Mouse (Mus musculus) embryonic facial prominence, embryonic 14.5 days (tissue): ENCODE results near the gene Lat. TPM values are rescaled to one million over a fixed set of nuclear protein-coding genes. Genes with fewer than 3 reads are reported as not detected.
"Not testable (repeated sequence)": the region's sequence is repeated elsewhere in the genome, so short reads cannot be mapped to it uniquely, and the experiment has no call there.

ENCODE experiments used
- ATAC-seq: fragments of 200-750 bp; cut with Nextera tagmentation; 2 replicates; pipeline ENCODE4 v1.8.0; 2017; ENCODE audit warnings: low read depth, moderate number of reproducible peaks, moderate TSS enrichment
- DNase-seq: peaks from one replicate; pipeline ENCODE4 v3.0.0-alpha.2; 2015; ENCODE audit warnings: low spot score
- H3K27ac ChIP-seq: fragments of 300-500 bp; sonication (generic); replicated peaks from 2 replicates; pipeline ENCODE4 v1.5.1; 2014; ENCODE audit warnings: low read depth, mild to moderate bottlenecking, low read length, moderate library complexity
- H3K27me3 ChIP-seq: fragments of 300-500 bp; sonication (generic); replicated peaks from 2 replicates; pipeline ENCODE4 v1.6.1; 2014; ENCODE audit warnings: low read length; ENCODE audit not compliant: control insufficient read depth, insufficient read depth
- H3K36me3 ChIP-seq: fragments of 300-500 bp; sonication (generic); 2 replicates; pipeline ENCODE4 v1.6.1; 2014; ENCODE audit warnings: low read length, mixed read lengths; ENCODE audit not compliant: control insufficient read depth, insufficient read depth
- H3K4me1 ChIP-seq: fragments of 300-500 bp; sonication (generic); 2 replicates; pipeline ENCODE4 v1.6.1; 2014; ENCODE audit warnings: antibody characterized with exemption, low read length; ENCODE audit not compliant: control insufficient read depth, insufficient read depth
- H3K4me2 ChIP-seq: fragments of 300-500 bp; sonication (generic); 2 replicates; pipeline ENCODE4 v1.6.1; 2014; ENCODE audit warnings: low read depth, mild to moderate bottlenecking, low read length, moderate library complexity, mixed read lengths
- H3K4me3 ChIP-seq: fragments of 300-500 bp; sonication (generic); 2 replicates; pipeline ENCODE4 v1.5.1; 2014; ENCODE audit warnings: low read depth, mild to moderate bottlenecking, low read length
- H3K9ac ChIP-seq: fragments of 300-500 bp; sonication (generic); 2 replicates; pipeline ENCODE4 v1.6.1; 2014; ENCODE audit warnings: low read depth, mild to moderate bottlenecking, low read length, moderate library complexity, mixed read lengths
- H3K9me3 ChIP-seq: fragments of 300-500 bp; sonication (generic); 2 replicates; pipeline ENCODE4 v1.6.1; 2016; ENCODE audit warnings: low read length; ENCODE audit not compliant: control insufficient read depth
- WGBS: fragments of 180-500 bp; shearing (Covaris S2); extraction: QIAGEN DNeasy Blood & Tissue Kit; methylation state at CpG from one replicate; pipeline ENCODE4 v1.1.7; 2014; 5-methylcytosine and 5-hydroxymethylcytosine counted together
- polyA plus RNA-seq: library from polyadenylated mRNA; unstranded; fragments of >200 nt; fragmentation: Nextera tagmentation; extraction: Ambion mirVana; gene quantifications from 2 replicates; pipeline ENCODE4 v1.2.1, GENCODE M21; 2014

The Lat gene
- polyA plus RNA-seq, 1 experiment from 2014 or later, result 2.3 TPM

GRCm38 (mm10) chr7:126335556-126335955 is 33.8 kb downstream of the Lat start:
- H3K4me1 ChIP-seq, result no peaks in the 10 kb centered on the region
- ATAC-seq, result no peak
- H3K36me3 ChIP-seq, result no peaks in the 10 kb centered on the region
- no peak overlapping the region for H3K27ac ChIP-seq
- WGBS, result 77% methylated on average over 1 of the region's 1 CpGs
- no peaks in the 10 kb centered on the region for H3K27me3 ChIP-seq
- no peak for DNase-seq
- no peaks in the 10 kb centered on the region for H3K9me3 ChIP-seq
- H3K4me3 ChIP-seq, result no peak overlapping the region
- H3K9ac ChIP-seq, result no peak overlapping the region
- no peak overlapping the region for H3K4me2 ChIP-seq

GRCm38 (mm10) chr7:126332691-126333090 is 36.7 kb downstream of the Lat start:
- Histone ChIP-seq H3K9me3 (no peaks in the 10 kb centered on the region), H3K9ac (no peak overlapping the region), H3K27ac (no peak overlapping the region), H3K4me1 (no peaks in the 10 kb centered on the region), H3K4me3 (no peak overlapping the region), H3K4me2 (no peak overlapping the region), H3K36me3 (no peaks in the 10 kb centered on the region), H3K27me3 (no peaks in the 10 kb centered on the region)
- DNase-seq (no peak), ATAC-seq (no peak)
- WGBS, result 70% methylated on average over 3 of the region's 3 CpGs

- Histone ChIP-seq H3K4me2 (no peak overlapping the region), H3K9ac (no peak overlapping the region), H3K9me3 (no peaks in the 10 kb centered on the region), H3K27ac (no peak overlapping the region), H3K4me3 (no peak overlapping the region), H3K4me1 (no peaks in the 10 kb centered on the region), H3K27me3 (no peaks in the 10 kb centered on the region), H3K36me3 (no peaks in the 10 kb centered on the region)
- no peak for ATAC-seq
- 44% methylated on average over 2 of the region's 2 CpGs for WGBS
- DNase-seq, result no peak
These were observed 38.7 kb downstream of the Lat start for GRCm38 (mm10) chr7:126330693-126331092.

- DNase-seq, result no peak
- WGBS, result 85% methylated on average over 9 of the region's 9 CpGs
- ATAC-seq, result no peak
- Histone ChIP-seq H3K4me3 (no peak overlapping the region), H3K27me3 (0 out of 2 replicates have a peak, but pooled peaks cover under 1% of the 10 kb centered on the region), H3K36me3 (no peaks in the 10 kb centered on the region), H3K4me1 (no peaks in the 10 kb centered on the region), H3K9me3 (no peaks in the 10 kb centered on the region), H3K9ac (no peak overlapping the region), H3K27ac (no peak overlapping the region), H3K4me2 (no peak overlapping the region)
These were observed 39.3 kb downstream of the Lat start for GRCm38 (mm10) chr7:126329907-126330645.

- not testable (repeated sequence) for H3K4me1 ChIP-seq, H3K4me2 ChIP-seq, ATAC-seq, DNase-seq, H3K27ac ChIP-seq, H3K27me3 ChIP-seq, H3K36me3 ChIP-seq, H3K9me3 ChIP-seq, H3K4me3 ChIP-seq, H3K9ac ChIP-seq
- WGBS, result 81% methylated on average over 5 of the region's 6 CpGs
These were observed 40.5 kb downstream of the Lat start for GRCm38 (mm10) chr7:126328848-126329247.

GRCm38 (mm10) chr7:126325576-126326273 is 43.6 kb downstream of the Lat start:
- not testable (repeated sequence) for H3K27ac ChIP-seq, H3K27me3 ChIP-seq, H3K36me3 ChIP-seq, H3K9ac ChIP-seq, H3K4me1 ChIP-seq, H3K4me3 ChIP-seq, H3K4me2 ChIP-seq, DNase-seq, ATAC-seq, H3K9me3 ChIP-seq
- 19% methylated on average over 9 of the region's 9 CpGs for WGBS

GRCm38 (mm10) chr7:126324791-126325190 is 44.6 kb downstream of the Lat start:
- peaks cover 8% of the 10 kb centered on the region; the same call in 1 of the 2 replicates for H3K27me3 ChIP-seq
- H3K27ac ChIP-seq, result peak overlapping the region; percentile 15; the same call in 1 of the 2 replicates
- H3K4me1 ChIP-seq, result no peaks in the 10 kb centered on the region
- ATAC-seq (no peak), DNase-seq (peak; percentile 10)
- WGBS, result 23% methylated on average over 3 of the region's 3 CpGs
- no peak overlapping the region for H3K4me2 ChIP-seq
- H3K9me3 ChIP-seq, result no peaks in the 10 kb centered on the region
- H3K36me3 ChIP-seq, result no peaks in the 10 kb centered on the region
- no peak overlapping the region for H3K4me3 ChIP-seq
- no peak overlapping the region for H3K9ac ChIP-seq

GRCm38 (mm10) chr7:126323729-126324128 is 45.6 kb downstream of the Lat start:
- no peak overlapping the region for H3K4me2 ChIP-seq
- H3K36me3 ChIP-seq, result no peaks in the 10 kb centered on the region
- H3K4me1 ChIP-seq, result no peaks in the 10 kb centered on the region
- no peak overlapping the region for H3K4me3 ChIP-seq
- no peak overlapping the region for H3K27ac ChIP-seq
- peaks cover 8% of the 10 kb centered on the region; the same call in 1 of the 2 replicates for H3K27me3 ChIP-seq
- no peak overlapping the region for H3K9ac ChIP-seq
- DNase-seq (peak; percentile 89), ATAC-seq (0 out of 2 replicates have a peak, but pooled peaks have one; percentile 44)
- 9% methylated on average over 11 of the region's 11 CpGs for WGBS
- H3K9me3 ChIP-seq, result no peaks in the 10 kb centered on the region
